Mouse (Mus musculus): ENCODE measurements around the gene Olfr681. TPM values are rescaled to one million over a fixed set of nuclear protein-coding genes. Genes with fewer than 3 reads are reported as not detected.
"Not testable (repeated sequence)": the region's sequence is repeated elsewhere in the genome, so short reads cannot be mapped to it uniquely, and the experiment has no call there.

Olfr681 gene
- polyA plus RNA-seq (2015; fragmentation: Nextera tagmentation; extraction: Ambion mirVana), result not detected in 2 replicates

GRCm38 (mm10) chr7:105116536-105116935 lies at the start of gene Olfr681:
Gene Olfr681 (plus strand): TSS chr7:105116836.
- no peak within 1 kb of the TSS for H3K4me2 ChIP-seq
- H3K4me3 ChIP-seq, result no peak within 1 kb of the TSS

GRCm38 (mm10) chr7:105080905-105081304 lies 35.7 kb upstream of the Olfr681 start, which contains the start of gene Olfr679:
Gene Olfr679 (plus strand): TSS chr7:105081205.
- Histone ChIP-seq H3K27ac (no peak within 1 kb of the TSS), H3K4me2 (no peak within 1 kb of the TSS), H3K27me3 (no peaks in the 10 kb centered on the region), H3K9me3 (no peaks in the 10 kb centered on the region), H3K9ac (no peak within 1 kb of the TSS), H3K4me1 (no peaks in the 10 kb centered on the region), H3K36me3 (no peaks in the 10 kb centered on the region), H3K4me3 (no peak within 1 kb of the TSS)
- 48% methylated on average over 1 of the region's 1 CpGs for WGBS
- ATAC-seq (ENCODE audit: borderline replicate concordance, extremely low read depth, low FRiP score, low TSS enrichment), result no peak

More at GRCm38 (mm10) chr7:105116536-105116935, at the start of gene Olfr681:
- no peaks in the 10 kb centered on the region for H3K27me3 ChIP-seq
- no peak within 1 kb of the TSS for H3K9ac ChIP-seq
- no peaks in the 10 kb centered on the region for H3K4me1 ChIP-seq
- no peak for ATAC-seq (ENCODE audit: borderline replicate concordance, extremely low read depth, low FRiP score, low TSS enrichment)
- H3K27ac ChIP-seq, result no peak within 1 kb of the TSS
- no peaks in the 10 kb centered on the region for H3K9me3 ChIP-seq
- H3K36me3 ChIP-seq, result no peaks in the 10 kb centered on the region

- H3K27me3 ChIP-seq; ATAC-seq (ENCODE audit: borderline replicate concordance, extremely low read depth, low FRiP score, low TSS enrichment); H3K27ac ChIP-seq: not testable (repeated sequence)
These were observed 23.9 kb upstream of the Olfr681 start, which contains the start of gene Olfr680-ps1 for GRCm38 (mm10) chr7:105092717-105093116. Gene Olfr680-ps1 (minus strand): TSS chr7:105092817.

GRCm38 (mm10) chr7:105141275-105141674 lies 24.6 kb downstream of the Olfr681 start:
- H3K27me3 ChIP-seq, result no peaks in the 10 kb centered on the region
- H3K9ac ChIP-seq, result no peak overlapping the region
- ATAC-seq (ENCODE audit: borderline replicate concordance, extremely low read depth, low FRiP score, low TSS enrichment), result peak; percentile 77; the same call in 1 of the 2 replicates
- H3K9me3 ChIP-seq, result no peaks in the 10 kb centered on the region
- H3K4me3 ChIP-seq, result no peak overlapping the region
- H3K27ac ChIP-seq, result no peak overlapping the region
- H3K4me2 ChIP-seq, result no peak overlapping the region
- WGBS, result 25% methylated on average over 2 of the region's 2 CpGs
- H3K4me1 ChIP-seq, result no peaks in the 10 kb centered on the region
- H3K36me3 ChIP-seq, result no peaks in the 10 kb centered on the region

More at GRCm38 (mm10) chr7:105092717-105093116, 23.9 kb upstream of the Olfr681 start, which contains the start of gene Olfr680-ps1:
- H3K4me3 ChIP-seq, H3K9ac ChIP-seq, H3K9me3 ChIP-seq, H3K4me2 ChIP-seq, H3K36me3 ChIP-seq, H3K4me1 ChIP-seq: not testable (repeated sequence)

GRCm38 (mm10) chr7:105146912-105147311 lies 30.3 kb downstream of the Olfr681 start, which contains the start of gene Olfr683:
Gene Olfr683 (minus strand): TSS chr7:105147012.
- H3K36me3 ChIP-seq, result no peaks in the 10 kb centered on the region
- no peaks in the 10 kb centered on the region for H3K9me3 ChIP-seq
- H3K27me3 ChIP-seq, result no peaks in the 10 kb centered on the region
- H3K9ac ChIP-seq, result no peak within 1 kb of the TSS
- no peaks in the 10 kb centered on the region for H3K4me1 ChIP-seq
- H3K27ac ChIP-seq, result no peak within 1 kb of the TSS
- H3K4me3 ChIP-seq, result no peak within 1 kb of the TSS
- no peak within 1 kb of the TSS for H3K4me2 ChIP-seq
- no peak for ATAC-seq (ENCODE audit: borderline replicate concordance, extremely low read depth, low FRiP score, low TSS enrichment)
- 61% methylated on average over 1 of the region's 1 CpGs for WGBS

- no peaks in the 10 kb centered on the region for H3K9me3 ChIP-seq
- H3K4me2 ChIP-seq, result no peak within 1 kb of the TSS
- no peak for ATAC-seq (ENCODE audit: borderline replicate concordance, extremely low read depth, low FRiP score, low TSS enrichment)
- no peak within 1 kb of the TSS for H3K27ac ChIP-seq
- H3K9ac ChIP-seq, result no peak within 1 kb of the TSS
- H3K36me3 ChIP-seq, result no peaks in the 10 kb centered on the region
- H3K4me3 ChIP-seq, result no peak within 1 kb of the TSS
- H3K27me3 ChIP-seq, result no peaks in the 10 kb centered on the region
- H3K4me1 ChIP-seq, result no peaks in the 10 kb centered on the region
- whole genome bisulfite sequencing, result 62% methylated on average over 1 of the region's 1 CpGs
These were observed 46.9 kb downstream of the Olfr681 start, which contains the start of gene Olfr684 for GRCm38 (mm10) chr7:105163553-105163952. Gene Olfr684 (minus strand): TSS chr7:105163653.

- no peak for ATAC-seq (ENCODE audit: borderline replicate concordance, extremely low read depth, low FRiP score, low TSS enrichment)
- Histone ChIP-seq H3K4me1 (no peaks in the 10 kb centered on the region), H3K9ac (no peak overlapping the region), H3K36me3 (no peaks in the 10 kb centered on the region), H3K27me3 (no peaks in the 10 kb centered on the region), H3K4me2 (no peak overlapping the region), H3K4me3 (no peak overlapping the region), H3K27ac (no peak overlapping the region), H3K9me3 (no peaks in the 10 kb centered on the region)
- 46% methylated on average over 4 of the region's 4 CpGs for WGBS
These were observed 54.1 kb downstream of the Olfr681 start for GRCm38 (mm10) chr7:105170773-105171172.

Other genes starting within 250 kb of the Olfr681 start
- gene Olfr665, start 238.8 kb upstream of the Olfr681 start, polyA plus RNA-seq (2015; fragmentation: Nextera tagmentation; extraction: Ambion mirVana), result not detected in 2 replicates
- gene Olfr666, start 220.9 kb upstream of the Olfr681 start, polyA plus RNA-seq (2015; fragmentation: Nextera tagmentation; extraction: Ambion mirVana), result not detected in 2 replicates
- not detected in 2 replicates for gene Olfr667, start 195.4 kb upstream of the Olfr681 start, polyA plus RNA-seq (2015; fragmentation: Nextera tagmentation; extraction: Ambion mirVana)
- not detected in 2 replicates for gene Olfr668, start 188.8 kb upstream of the Olfr681 start, polyA plus RNA-seq (2015; fragmentation: Nextera tagmentation; extraction: Ambion mirVana)
- not detected in 2 replicates for gene Olfr669, start 182.6 kb upstream of the Olfr681 start, polyA plus RNA-seq (2015; fragmentation: Nextera tagmentation; extraction: Ambion mirVana)
- gene Olfr670, start 154.2 kb upstream of the Olfr681 start, polyA plus RNA-seq (2015; fragmentation: Nextera tagmentation; extraction: Ambion mirVana), result not detected in 2 replicates
- gene Olfr671, start 137.7 kb upstream of the Olfr681 start, polyA plus RNA-seq (2015; fragmentation: Nextera tagmentation; extraction: Ambion mirVana), result not detected in 2 replicates
- gene Olfr672, start 114.8 kb upstream of the Olfr681 start, polyA plus RNA-seq (2015; fragmentation: Nextera tagmentation; extraction: Ambion mirVana), result not detected in 2 replicates
- gene Olfr675, start 88.4 kb upstream of the Olfr681 start, polyA plus RNA-seq (2015; fragmentation: Nextera tagmentation; extraction: Ambion mirVana), result not detected in 2 replicates
- not detected in 2 replicates for gene Olfr676, start 84.1 kb upstream of the Olfr681 start, polyA plus RNA-seq (2015; fragmentation: Nextera tagmentation; extraction: Ambion mirVana)
- gene Olfr677, start 65.5 kb upstream of the Olfr681 start, polyA plus RNA-seq (2015; fragmentation: Nextera tagmentation; extraction: Ambion mirVana), result not detected in 2 replicates
- not detected in 2 replicates for gene Olfr678, start 52.4 kb upstream of the Olfr681 start, polyA plus RNA-seq (2015; fragmentation: Nextera tagmentation; extraction: Ambion mirVana)
- not detected in 2 replicates for gene Olfr679, start 35.6 kb upstream of the Olfr681 start, polyA plus RNA-seq (2015; fragmentation: Nextera tagmentation; extraction: Ambion mirVana)
- gene Olfr680-ps1, start 24.0 kb upstream of the Olfr681 start, polyA plus RNA-seq (2015; fragmentation: Nextera tagmentation; extraction: Ambion mirVana), result not detected in 2 replicates
- gene Olfr683, start 30.2 kb downstream of the Olfr681 start, polyA plus RNA-seq (2015; fragmentation: Nextera tagmentation; extraction: Ambion mirVana), result not detected in 2 replicates
- not detected in 2 replicates for gene Olfr684, start 46.8 kb downstream of the Olfr681 start, polyA plus RNA-seq (2015; fragmentation: Nextera tagmentation; extraction: Ambion mirVana)
- not detected in 2 replicates for gene Olfr685, start 69.2 kb downstream of the Olfr681 start, polyA plus RNA-seq (2015; fragmentation: Nextera tagmentation; extraction: Ambion mirVana)
- gene Olfr686, start 90.6 kb downstream of the Olfr681 start, polyA plus RNA-seq (2015; fragmentation: Nextera tagmentation; extraction: Ambion mirVana), result not detected in 2 replicates
- gene Olfr688, start 171.3 kb downstream of the Olfr681 start, polyA plus RNA-seq (2015; fragmentation: Nextera tagmentation; extraction: Ambion mirVana), result not detected in 2 replicates
- gene Olfr689, start 194.3 kb downstream of the Olfr681 start, polyA plus RNA-seq (2015; fragmentation: Nextera tagmentation; extraction: Ambion mirVana), result not detected in 2 replicates
- gene Olfr690, start 217.3 kb downstream of the Olfr681 start, polyA plus RNA-seq (2015; fragmentation: Nextera tagmentation; extraction: Ambion mirVana), result not detected in 2 replicates
- gene Olfr691, start 225.4 kb downstream of the Olfr681 start, polyA plus RNA-seq (2015; fragmentation: Nextera tagmentation; extraction: Ambion mirVana), result not detected in 2 replicates